Mouse (Mus musculus) brown adipose tissue, adult 24 weeks (tissue): ENCODE measurements around the gene Olfr1414. TPM values are rescaled to one million over a fixed set of nuclear protein-coding genes. Genes with fewer than 3 reads are reported as not detected.

Experiments used
- polyA plus RNA-seq: library from polyadenylated mRNA; stranded (reverse); fragments of >200 nt; gene quantifications from 2 replicates; pipeline ENCODE4 v1.2.4, GENCODE M21; 2012; ENCODE audit not compliant: missing spikeins, insufficient read depth, insufficient read length

The Olfr1414 gene
- polyA plus RNA-seq, 1 experiment, result not detected

Other genes with a start within 250 kb of the Olfr1414 start
- gene Ndufa10, start 44.8 kb downstream of the Olfr1414 start, polyA plus RNA-seq, result 1,771 and 1,863 TPM in 2 replicates
- gene Olfr1416, start 33.5 kb downstream of the Olfr1414 start, polyA plus RNA-seq, result not detected in 2 replicates
- not detected in 2 replicates for gene Olfr1415, start 22.6 kb downstream of the Olfr1414 start, polyA plus RNA-seq
- gene Olfr1413, start 52.7 kb upstream of the Olfr1414 start, polyA plus RNA-seq, result not detected in 2 replicates
- gene Olfr1412, start 67.1 kb upstream of the Olfr1414 start, polyA plus RNA-seq, result not detected in 2 replicates
- not detected in 2 replicates for gene Olfr1411, start 75.8 kb upstream of the Olfr1414 start, polyA plus RNA-seq
- not detected in 2 replicates for gene Olfr1410, start 87.1 kb upstream of the Olfr1414 start, polyA plus RNA-seq
- gene Olfr12, start 99.1 kb upstream of the Olfr1414 start, polyA plus RNA-seq, result not detected in 2 replicates
- 587 and 1,028 TPM in 2 replicates for gene Cops9, start 123.3 kb upstream of the Olfr1414 start, polyA plus RNA-seq
- gene Otos, start 130.2 kb upstream of the Olfr1414 start, polyA plus RNA-seq, result not detected in 2 replicates